Mouse (Mus musculus): ENCODE results near the gene Celf5. TPM values are rescaled to one million over a fixed set of nuclear protein-coding genes. Genes with fewer than 3 reads are reported as not detected.

Celf5 gene
- polyA plus RNA-seq, 1 experiment, result 3.3 TPM

- Histone ChIP-seq H3K4me3 (ENCODE audit: low read depth, low read length) (peak overlapping the region; percentile 82; the same call in 1 of the 2 replicates), H3K36me3 (ENCODE audit: control insufficient read depth, insufficient read depth, low read length) (peaks cover 42% of the 10 kb centered on the region), H3K27me3 (ENCODE audit: control insufficient read depth, insufficient read depth, low read length) (no peaks in the 10 kb centered on the region), H3K27ac (ENCODE audit: insufficient read depth, low read depth, low read length) (peak overlapping the region; percentile 63), H3K4me1 (ENCODE audit: control insufficient read depth, insufficient read depth, insufficient read length, low read length) (peaks cover 20% of the 10 kb centered on the region)
- TF ChIP-seq POLR2A (IDR thresholded peaks at IDR 0.05; ENCODE audit: low read depth, low read length), result no peak
- no peak for TF ChIP-seq CTCF (IDR thresholded peaks at IDR 0.05; ENCODE audit: extremely low read depth, insufficient read length, insufficient replicate concordance, low read depth, low read length)
- 73% methylated on average over 8 of the region's 8 CpGs for WGBS
Measured at GRCm38 (mm10) chr10:81493601-81494220, 11.2 kb upstream of the Celf5 start.

- H3K4me3 ChIP-seq (ENCODE audit: low read depth, low read length), result no peak overlapping the region
- WGBS, result 90% methylated on average over 11 of the region's 11 CpGs
Measured at GRCm38 (mm10) chr10:81492606-81493240, 10.2 kb upstream of the Celf5 start.

DNA sequence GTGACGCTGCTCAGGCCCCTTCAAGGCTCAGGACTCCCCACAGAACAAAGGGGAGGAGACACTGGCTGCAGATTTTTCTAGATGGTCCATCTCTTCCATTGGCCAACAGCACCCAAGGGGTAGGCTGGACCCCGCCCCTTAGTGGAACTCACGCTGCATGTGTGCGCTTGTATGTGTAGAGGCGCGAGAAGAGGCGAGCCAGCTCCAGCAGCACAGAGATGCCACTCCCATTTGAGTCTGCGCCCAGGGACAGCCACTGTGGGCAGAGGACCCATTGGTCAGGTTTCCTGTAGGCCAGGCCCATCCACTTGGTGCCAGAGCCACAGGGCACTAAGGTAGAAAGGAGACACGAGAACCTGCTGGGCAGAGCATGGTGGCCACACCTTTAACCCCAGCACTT lies 8.5 kb upstream of the Celf5 start:
- WGBS, result 91% methylated on average over 9 of the region's 9 CpGs
- Histone ChIP-seq H3K27me3 (ENCODE audit: control insufficient read depth, insufficient read depth, low read length) (no peaks in the 10 kb centered on the region), H3K4me3 (ENCODE audit: low read depth, low read length) (no peak overlapping the region), H3K4me1 (ENCODE audit: control insufficient read depth, insufficient read depth, insufficient read length, low read length) (peaks cover 20% of the 10 kb centered on the region), H3K27ac (ENCODE audit: insufficient read depth, low read depth, low read length) (no peak overlapping the region), H3K36me3 (ENCODE audit: control insufficient read depth, insufficient read depth, low read length) (peaks cover 64% of the 10 kb centered on the region)
- TF ChIP-seq CTCF (IDR thresholded peaks at IDR 0.05; ENCODE audit: extremely low read depth, insufficient read length, insufficient replicate concordance, low read depth, low read length) (no peak), POLR2A (IDR thresholded peaks at IDR 0.05; ENCODE audit: low read depth, low read length) (no peak)

More at GRCm38 (mm10) chr10:81492606-81493240, 10.2 kb upstream of the Celf5 start:
- H3K27ac ChIP-seq (ENCODE audit: insufficient read depth, low read depth, low read length), result no peak overlapping the region
- H3K27me3 ChIP-seq (ENCODE audit: control insufficient read depth, insufficient read depth, low read length), result no peaks in the 10 kb centered on the region
- peaks cover 52% of the 10 kb centered on the region for H3K36me3 ChIP-seq (ENCODE audit: control insufficient read depth, insufficient read depth, low read length)
- no peak for TF ChIP-seq POLR2A (IDR thresholded peaks at IDR 0.05; ENCODE audit: low read depth, low read length)
- H3K4me1 ChIP-seq (ENCODE audit: control insufficient read depth, insufficient read depth, insufficient read length, low read length), result peaks cover 20% of the 10 kb centered on the region

- no peak overlapping the region for H3K27ac ChIP-seq (ENCODE audit: insufficient read depth, low read depth, low read length)
- 83% methylated on average over 14 of the region's 14 CpGs for WGBS
- no peaks in the 10 kb centered on the region for H3K27me3 ChIP-seq (ENCODE audit: control insufficient read depth, insufficient read depth, low read length)
- peaks cover 64% of the 10 kb centered on the region for H3K36me3 ChIP-seq (ENCODE audit: control insufficient read depth, insufficient read depth, low read length)
- no peak for TF ChIP-seq POLR2A (IDR thresholded peaks at IDR 0.05; ENCODE audit: low read depth, low read length)
- TF ChIP-seq CTCF (IDR thresholded peaks at IDR 0.05; ENCODE audit: extremely low read depth, insufficient read length, insufficient replicate concordance, low read depth, low read length), result no peak
- H3K4me3 ChIP-seq (ENCODE audit: low read depth, low read length), result no peak overlapping the region
- H3K4me1 ChIP-seq (ENCODE audit: control insufficient read depth, insufficient read depth, insufficient read length, low read length), result peaks cover 13% of the 10 kb centered on the region
Measured at GRCm38 (mm10) chr10:81489941-81490340, 7.4 kb upstream of the Celf5 start.

DNA sequence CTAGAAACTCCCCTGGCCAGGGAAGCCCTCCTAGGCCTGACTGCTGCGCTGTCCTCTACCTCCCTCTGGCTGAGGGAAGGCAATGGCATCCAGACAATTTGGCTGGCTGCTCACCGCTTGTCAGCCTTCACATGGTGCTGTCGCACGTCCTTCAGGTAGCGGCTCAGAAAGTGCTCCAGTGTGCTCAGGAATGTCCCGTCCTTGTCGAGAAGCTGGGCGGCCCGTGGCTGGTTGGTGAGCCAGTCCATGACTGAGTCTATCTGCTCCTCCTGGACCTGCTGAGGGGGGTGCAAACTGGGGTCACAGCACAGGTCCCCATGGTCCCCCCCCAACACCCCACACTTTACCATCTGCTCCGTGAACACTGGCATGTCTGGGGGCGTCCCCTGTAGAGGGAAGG lies 5.6 kb upstream of the Celf5 start:
- 91% methylated on average over 11 of the region's 11 CpGs for WGBS
- H3K36me3 ChIP-seq (ENCODE audit: control insufficient read depth, insufficient read depth, low read length), result peaks cover 63% of the 10 kb centered on the region

DNA sequence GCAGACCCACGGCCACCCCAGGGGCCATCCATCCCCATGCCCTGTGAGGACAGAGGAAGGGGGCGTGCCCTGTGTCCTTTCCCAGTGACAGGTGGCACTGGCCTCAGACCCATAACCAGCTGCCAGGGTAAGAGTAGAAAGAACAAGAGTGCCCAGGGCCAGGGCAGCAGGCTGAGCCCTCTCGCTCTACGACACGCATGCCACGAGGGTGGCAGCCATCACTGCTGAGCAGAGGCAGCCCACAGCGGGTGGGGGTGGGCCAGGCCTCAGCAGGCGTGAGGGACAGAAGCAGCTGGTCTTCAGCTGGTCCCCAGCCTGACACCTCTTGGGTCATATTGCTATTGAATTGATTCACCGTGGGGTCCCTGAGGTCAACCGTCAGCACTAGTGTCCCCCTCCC lies 4.0 kb upstream of the Celf5 start:
- WGBS, result 87% methylated on average over 10 of the region's 10 CpGs
- TF ChIP-seq POLR2A (IDR thresholded peaks at IDR 0.05; ENCODE audit: low read depth, low read length) (no peak), CTCF (IDR thresholded peaks at IDR 0.05; ENCODE audit: extremely low read depth, insufficient read length, insufficient replicate concordance, low read depth, low read length) (no peak)
- Histone ChIP-seq H3K4me3 (ENCODE audit: low read depth, low read length) (no peak overlapping the region), H3K27ac (ENCODE audit: insufficient read depth, low read depth, low read length) (no peak overlapping the region), H3K36me3 (ENCODE audit: control insufficient read depth, insufficient read depth, low read length) (peaks cover 48% of the 10 kb centered on the region), H3K4me1 (ENCODE audit: control insufficient read depth, insufficient read depth, insufficient read length, low read length) (peaks cover 8% of the 10 kb centered on the region; the same call in 1 of the 2 replicates), H3K27me3 (ENCODE audit: control insufficient read depth, insufficient read depth, low read length) (peaks cover 8% of the 10 kb centered on the region)

More for the DNA sequence above, 5.6 kb upstream of the Celf5 start:
- H3K27ac ChIP-seq (ENCODE audit: insufficient read depth, low read depth, low read length), result no peak overlapping the region
- TF ChIP-seq CTCF (IDR thresholded peaks at IDR 0.05; ENCODE audit: extremely low read depth, insufficient read length, insufficient replicate concordance, low read depth, low read length) (no peak), POLR2A (IDR thresholded peaks at IDR 0.05; ENCODE audit: low read depth, low read length) (no peak)
- no peaks in the 10 kb centered on the region for H3K27me3 ChIP-seq (ENCODE audit: control insufficient read depth, insufficient read depth, low read length)
- no peak overlapping the region for H3K4me3 ChIP-seq (ENCODE audit: low read depth, low read length)
- H3K4me1 ChIP-seq (ENCODE audit: control insufficient read depth, insufficient read depth, insufficient read length, low read length), result no peaks in the 10 kb centered on the region

DNA sequence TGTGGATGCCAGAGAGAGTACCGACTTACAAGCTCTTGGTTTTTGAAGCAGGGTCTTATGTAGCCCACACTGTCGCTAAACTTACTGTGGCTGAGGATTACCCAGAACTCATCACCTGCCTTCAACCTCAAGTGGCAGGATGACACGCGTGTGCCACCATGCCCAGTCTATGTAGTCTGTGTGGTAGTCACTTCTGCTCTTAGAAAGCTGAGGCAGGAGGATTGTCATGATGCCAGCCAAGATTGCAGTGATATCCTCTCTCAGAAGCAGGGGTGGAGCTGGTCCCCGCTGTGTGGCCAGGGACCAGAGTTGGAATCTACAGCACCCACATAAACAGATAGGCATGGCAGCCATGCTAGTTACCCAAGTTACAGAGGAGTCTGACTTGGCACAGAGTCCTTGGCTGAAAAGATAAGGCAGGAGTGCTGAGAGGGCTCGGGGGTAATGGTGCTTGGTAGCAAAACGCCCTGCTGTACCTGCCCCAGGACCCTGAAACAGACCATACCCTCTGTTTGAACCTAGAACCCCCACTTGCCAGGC lies 3.0 kb upstream of the Celf5 start:
- no peak overlapping the region for H3K4me3 ChIP-seq (ENCODE audit: low read depth, low read length)
- H3K36me3 ChIP-seq (ENCODE audit: control insufficient read depth, insufficient read depth, low read length), result peaks cover 38% of the 10 kb centered on the region
- WGBS, result 52% methylated on average over 7 of the region's 7 CpGs
- no peak overlapping the region for H3K27ac ChIP-seq (ENCODE audit: insufficient read depth, low read depth, low read length)
- H3K27me3 ChIP-seq (ENCODE audit: control insufficient read depth, insufficient read depth, low read length), result peaks cover 16% of the 10 kb centered on the region
- no peak for TF ChIP-seq POLR2A (IDR thresholded peaks at IDR 0.05; ENCODE audit: low read depth, low read length)
- no peak for TF ChIP-seq CTCF (IDR thresholded peaks at IDR 0.05; ENCODE audit: extremely low read depth, insufficient read length, insufficient replicate concordance, low read depth, low read length)
- peaks cover 8% of the 10 kb centered on the region; the same call in 1 of the 2 replicates for H3K4me1 ChIP-seq (ENCODE audit: control insufficient read depth, insufficient read depth, insufficient read length, low read length)

Data from small intestine, adult 2 months (tissue).